Mouse (Mus musculus): ENCODE measurements around the gene Prpf6.

Prpf6 gene

DNA sequence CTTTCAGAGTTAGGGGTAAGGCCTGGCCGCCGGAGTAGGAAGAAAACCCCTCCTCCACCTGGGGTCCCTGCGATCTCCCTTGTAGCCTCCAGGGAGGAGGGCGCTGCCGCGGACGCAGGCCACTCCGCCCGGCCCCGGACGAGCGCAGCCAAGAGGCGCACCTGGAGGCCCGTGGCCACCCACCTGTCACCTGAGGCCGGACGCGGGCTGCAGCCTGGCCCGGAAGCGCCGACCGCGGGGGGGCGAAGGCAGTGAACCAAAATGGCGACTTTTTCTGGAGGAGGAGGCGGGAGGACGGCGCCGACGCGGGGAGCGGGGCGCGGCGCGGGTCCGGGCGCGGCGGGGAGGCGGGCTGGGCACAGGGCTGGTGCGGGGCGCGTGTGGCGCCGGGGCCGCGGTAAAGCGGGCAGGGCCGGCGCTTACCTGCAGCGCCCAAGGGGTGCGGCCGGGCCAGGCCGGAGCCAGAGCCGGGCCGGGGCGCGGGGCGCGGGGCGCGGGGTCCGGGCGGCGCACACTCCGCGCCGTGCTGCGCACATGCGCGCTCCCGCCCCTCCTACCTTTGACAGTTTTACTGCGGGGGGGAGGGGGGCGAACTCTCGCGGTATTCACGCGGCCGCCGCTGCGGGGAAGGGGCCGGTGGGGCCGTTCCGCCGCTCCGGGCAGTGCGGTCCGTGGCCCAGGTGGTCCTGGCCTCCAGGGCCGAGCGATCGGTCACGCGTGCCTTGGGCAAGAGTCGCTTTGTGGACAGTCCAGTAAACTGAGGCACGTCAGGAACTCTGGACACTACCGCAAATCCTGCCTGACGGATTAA lies 768 bp downstream of the Prpf6 start, which contains the start of gene Zfp512b:
Zfp512b (minus strand) TSS at position 573 of the 811 bp plus-strand sequence.
- in situ Hi-C loops (cut with MboI; ENCODE audit: low pct_unique_long_range_greater_than_20kb in 1 of 2, low sequenced_read_pairs in 2 of 2, unreplicated experiment in 1 of 2) = no loop called here

DNA sequence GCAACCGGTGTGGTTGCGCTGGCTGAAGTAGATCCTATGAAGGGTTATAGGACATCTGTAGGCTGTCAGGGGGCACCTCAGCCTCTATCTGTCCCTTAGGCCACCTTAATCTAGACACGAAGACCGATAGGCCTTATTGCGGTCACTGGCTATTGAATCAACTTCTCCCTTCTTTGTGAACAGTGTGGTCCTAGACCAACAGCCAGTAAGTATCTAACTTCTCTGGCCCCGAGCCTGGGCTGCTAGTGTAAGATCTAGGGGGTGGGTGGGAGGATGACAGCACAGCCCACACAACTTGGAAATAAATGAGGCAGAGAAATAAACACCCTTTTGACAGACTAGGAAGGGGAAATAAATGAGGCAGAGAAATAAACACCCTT lies 1.4 kb downstream of the Prpf6 start:
- in situ Hi-C loops (cut with MboI; ENCODE audit: low pct_unique_long_range_greater_than_20kb in 1 of 2, low sequenced_read_pairs in 2 of 2, unreplicated experiment in 1 of 2) = no loop called here

DNA sequence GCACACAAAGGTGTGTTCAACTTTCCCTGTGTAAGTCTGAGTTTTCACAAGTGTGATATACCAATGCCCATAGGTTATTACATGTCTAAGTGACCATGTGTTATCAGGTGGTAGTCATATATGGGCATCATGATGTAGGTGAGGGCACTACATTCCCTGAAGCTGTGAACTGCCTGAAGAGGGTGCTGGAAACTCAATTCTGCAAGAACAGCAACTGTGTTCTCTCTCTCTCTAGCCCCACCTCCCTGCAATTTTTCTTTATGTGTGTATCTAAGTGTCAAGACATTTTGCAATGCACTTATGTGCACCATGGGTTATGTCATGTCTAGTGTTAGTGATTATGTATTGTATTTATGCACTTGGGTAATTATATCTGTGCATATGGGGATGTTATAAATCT lies 2.3 kb downstream of the Prpf6 start:
- in situ Hi-C loops (cut with MboI; ENCODE audit: low pct_unique_long_range_greater_than_20kb in 1 of 2, low sequenced_read_pairs in 2 of 2, unreplicated experiment in 1 of 2) = no loop called here

DNA sequence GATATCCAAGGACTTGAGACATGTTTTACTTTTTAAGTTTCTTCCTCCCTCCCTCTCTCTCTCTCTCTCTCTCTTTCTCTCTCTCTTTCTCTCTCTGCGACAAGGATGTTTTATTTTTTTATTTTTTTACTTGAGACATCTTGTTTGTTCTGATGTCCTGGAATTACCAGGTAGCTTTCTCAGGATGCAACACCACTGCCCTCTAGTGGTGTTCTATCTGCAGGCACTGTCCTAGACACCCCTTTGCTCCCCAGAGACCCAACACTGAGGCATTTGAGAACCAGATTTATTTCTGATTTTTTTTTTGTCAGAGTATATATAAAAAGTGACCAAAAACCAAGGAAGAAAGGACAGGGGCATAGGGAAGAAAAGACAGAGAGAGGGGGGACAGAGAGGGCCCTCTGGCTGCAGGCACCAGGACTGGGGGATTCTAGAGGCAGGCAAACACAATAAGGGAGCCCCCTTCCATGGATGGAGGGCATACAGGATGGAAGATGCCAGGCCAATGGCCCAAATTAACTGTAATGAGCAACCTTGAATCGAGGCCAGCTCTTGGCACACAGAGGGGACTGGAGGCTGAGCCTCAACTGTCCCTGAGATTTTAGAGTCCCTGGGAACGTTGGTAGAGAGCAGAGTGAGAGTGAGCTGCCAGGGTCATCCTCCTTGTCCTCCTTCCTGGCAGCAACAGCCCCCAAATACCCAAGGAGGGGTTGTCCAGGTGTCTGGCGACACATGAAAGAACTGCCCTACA lies 3.5 kb downstream of the Prpf6 start:
- in situ Hi-C loops (cut with MboI; ENCODE audit: low pct_unique_long_range_greater_than_20kb in 1 of 2, low sequenced_read_pairs in 2 of 2, unreplicated experiment in 1 of 2) = no loop called here

DNA sequence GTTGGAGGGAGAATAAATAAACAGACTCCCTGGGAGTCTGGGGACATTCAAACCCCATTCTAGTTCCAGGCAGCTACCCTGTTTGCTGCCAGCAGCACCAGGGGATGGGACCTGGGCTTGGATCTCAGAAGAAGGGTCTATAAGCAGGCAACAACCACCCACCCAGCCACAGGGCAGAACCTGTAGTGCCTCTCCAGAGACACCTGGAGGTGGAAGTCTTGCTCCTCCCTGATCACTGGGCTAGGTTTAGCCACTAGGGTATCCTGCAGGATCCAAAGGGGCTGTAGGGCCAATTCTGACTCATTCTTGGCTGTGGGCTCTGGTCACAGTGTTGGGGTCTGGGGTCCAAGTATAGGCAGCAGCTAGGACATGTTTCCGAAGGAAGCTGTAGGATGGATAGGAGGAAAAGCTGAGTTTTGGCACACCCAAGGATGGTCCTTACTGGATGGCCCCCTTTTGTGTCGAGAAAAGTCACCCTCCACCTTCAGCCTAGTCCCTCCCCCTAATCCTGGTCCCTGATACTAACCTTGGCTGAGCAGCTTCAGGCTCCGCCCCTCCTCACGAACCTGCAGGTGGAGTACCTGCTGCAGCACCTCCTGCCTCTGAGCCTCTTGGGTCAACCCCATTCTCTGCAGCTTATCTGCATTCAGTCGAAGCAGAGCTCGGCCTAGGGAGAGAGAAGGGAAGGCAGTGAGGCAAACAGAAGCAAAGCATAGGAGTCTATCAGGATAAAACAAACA lies 4.7 kb downstream of the Prpf6 start:
- in situ Hi-C loops (cut with MboI; ENCODE audit: low pct_unique_long_range_greater_than_20kb in 1 of 2, low sequenced_read_pairs in 2 of 2, unreplicated experiment in 1 of 2) = no loop called here

- in situ Hi-C loops (cut with MboI; ENCODE audit: low pct_unique_long_range_greater_than_20kb in 1 of 2, low sequenced_read_pairs in 2 of 2, unreplicated experiment in 1 of 2) = no loop called here
These were observed 5.9 kb downstream of the Prpf6 start for GRCm38 (mm10) chr2:181597378-181598061.

- in situ Hi-C loops (cut with MboI; ENCODE audit: low pct_unique_long_range_greater_than_20kb in 1 of 2, low sequenced_read_pairs in 2 of 2, unreplicated experiment in 1 of 2) = no loop called here
These were observed 7.0 kb downstream of the Prpf6 start, which contains the start of gene Samd10 for GRCm38 (mm10) chr2:181598454-181599351. Samd10 (minus strand) TSS chr2:181599212.

GRCm38 (mm10) chr2:181600226-181600758 lies 8.6 kb downstream of the Prpf6 start:
- in situ Hi-C loops (cut with MboI; ENCODE audit: low pct_unique_long_range_greater_than_20kb in 1 of 2, low sequenced_read_pairs in 2 of 2, unreplicated experiment in 1 of 2) = no loop called here

GRCm38 (mm10) chr2:181600828-181601750 lies 9.4 kb downstream of the Prpf6 start:
- in situ Hi-C loops (cut with MboI; ENCODE audit: low pct_unique_long_range_greater_than_20kb in 1 of 2, low sequenced_read_pairs in 2 of 2, unreplicated experiment in 1 of 2) = no loop called here

GRCm38 (mm10) chr2:181601751-181602145 lies 10.1 kb downstream of the Prpf6 start:
- in situ Hi-C loops (cut with MboI; ENCODE audit: low pct_unique_long_range_greater_than_20kb in 1 of 2, low sequenced_read_pairs in 2 of 2, unreplicated experiment in 1 of 2) = no loop called here

GRCm38 (mm10) chr2:181602367-181602766 lies 10.7 kb downstream of the Prpf6 start:
- in situ Hi-C loops (cut with MboI; ENCODE audit: low pct_unique_long_range_greater_than_20kb in 1 of 2, low sequenced_read_pairs in 2 of 2, unreplicated experiment in 1 of 2) = no loop called here

GRCm38 (mm10) chr2:181618761-181619495 lies 27.3 kb downstream of the Prpf6 start:
- in situ Hi-C loops (cut with MboI; ENCODE audit: low pct_unique_long_range_greater_than_20kb in 1 of 2, low sequenced_read_pairs in 2 of 2, unreplicated experiment in 1 of 2) = no loop called here

- in situ Hi-C loops (cut with MboI; ENCODE audit: low pct_unique_long_range_greater_than_20kb in 1 of 2, low sequenced_read_pairs in 2 of 2, unreplicated experiment in 1 of 2) = no loop called here
These were observed 31.7 kb downstream of the Prpf6 start for GRCm38 (mm10) chr2:181623401-181623800.

DNA sequence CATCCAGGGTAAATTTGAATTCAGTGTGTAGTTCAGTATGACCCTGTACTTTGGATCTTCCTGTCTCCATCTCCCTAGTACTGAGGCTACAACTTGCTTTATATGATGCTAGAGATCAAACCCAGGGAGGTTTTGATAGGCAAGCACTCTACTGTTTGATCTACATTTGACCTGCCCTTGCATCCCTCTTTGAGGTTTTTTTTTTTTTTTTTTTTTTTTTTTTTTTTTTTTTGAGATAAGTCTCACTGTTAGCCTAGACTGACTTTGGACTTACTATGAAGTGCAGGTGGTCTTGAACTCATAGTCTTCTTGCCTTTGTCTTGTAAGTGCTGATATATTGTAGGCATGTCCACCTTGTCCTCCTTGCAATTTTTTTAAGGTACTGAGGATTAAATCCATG lies 36.8 kb downstream of the Prpf6 start:
- in situ Hi-C loops (cut with MboI; ENCODE audit: low pct_unique_long_range_greater_than_20kb in 1 of 2, low sequenced_read_pairs in 2 of 2, unreplicated experiment in 1 of 2) = no loop called here

GRCm38 (mm10) chr2:181632624-181633023 lies 41.0 kb downstream of the Prpf6 start:
- in situ Hi-C loops (cut with MboI; ENCODE audit: low pct_unique_long_range_greater_than_20kb in 1 of 2, low sequenced_read_pairs in 2 of 2, unreplicated experiment in 1 of 2) = no loop called here

DNA sequence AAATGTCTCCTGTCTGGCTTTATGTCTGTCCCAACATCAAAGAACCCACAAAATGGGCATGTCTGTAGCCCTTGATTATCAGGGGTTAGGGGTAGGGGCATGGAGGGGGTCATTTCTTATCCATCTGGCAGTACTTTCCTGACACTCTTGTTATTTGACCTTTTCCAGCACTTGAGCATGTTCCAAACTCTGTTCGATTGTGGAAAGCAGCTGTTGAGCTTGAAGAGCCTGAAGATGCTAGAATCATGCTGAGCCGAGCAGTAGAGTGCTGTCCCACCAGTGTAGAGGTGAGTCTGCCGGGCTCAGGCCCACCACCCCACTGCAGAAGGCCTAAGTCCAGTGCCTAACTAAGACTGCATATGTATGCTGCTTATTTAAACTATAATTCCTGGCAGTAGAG lies 44.2 kb downstream of the Prpf6 start:
- in situ Hi-C loops (cut with MboI; ENCODE audit: low pct_unique_long_range_greater_than_20kb in 1 of 2, low sequenced_read_pairs in 2 of 2, unreplicated experiment in 1 of 2) = no loop called here
